Mouse (Mus musculus) heart, adult 2 months (tissue): ENCODE measurements around the gene Ncoa4. TPM values are rescaled to one million over a fixed set of nuclear protein-coding genes. Genes with fewer than 3 reads are reported as not detected.
"Not testable (repeated sequence)": the region's sequence is repeated elsewhere in the genome, so short reads cannot be mapped to it uniquely, and the experiment has no call there.

Source experiments
- DNase-seq, 2 experiments: peaks; one replicate each; pipeline ENCODE4 v3.0.0; 2021
- H3K27ac ChIP-seq: fragments of 200-600 bp; 2 replicates; pipeline ENCODE4 v1.8.1; 2022
- H3K27me3 ChIP-seq: fragments of 200-500 bp; 2 replicates; pipeline ENCODE4 v1.6.1; 2012; ENCODE audit warnings: mild to moderate bottlenecking, low read length, inconsistent platforms, mixed read lengths; ENCODE audit not compliant: control insufficient read depth, insufficient read depth
- H3K36me3 ChIP-seq: fragments of 200-500 bp; 2 replicates; pipeline ENCODE4 v1.6.1; 2012; ENCODE audit warnings: low read length, inconsistent platforms; ENCODE audit not compliant: control insufficient read depth, insufficient read depth
- H3K4me1 ChIP-seq: fragments of 200-500 bp; 2 replicates; pipeline ENCODE4 v1.6.1; 2011; ENCODE audit warnings: low read length; ENCODE audit not compliant: control insufficient read depth, insufficient read depth
- H3K4me3 ChIP-seq: fragments of 200-600 bp; 2 replicates; pipeline ENCODE4 v1.8.1; 2022
- H3K79me2 ChIP-seq: fragments of 200-500 bp; replicated peaks from 2 replicates; pipeline ENCODE4 v1.6.1; 2012; ENCODE audit warnings: mild to moderate bottlenecking, inconsistent platforms, low read length, moderate library complexity, mixed read lengths; ENCODE audit not compliant: control insufficient read depth, insufficient read depth
- H3K9ac ChIP-seq: fragments of 200-500 bp; 2 replicates; pipeline ENCODE4 v1.6.1; 2012; ENCODE audit warnings: low read depth, mild to moderate bottlenecking, control low read depth, inconsistent platforms, low read length, mixed read lengths
- CTCF ChIP-seq: fragments of 200-600 bp; IDR thresholded peaks from 2 replicates; pipeline ENCODE4 v1.8.1; 2022; ENCODE audit warnings: antibody characterized with exemption, mild to moderate bottlenecking, moderate library complexity
- EP300 ChIP-seq: fragments of 200-500 bp; IDR thresholded peaks from 2 replicates; pipeline ENCODE4 v1.6.1; 2011; ENCODE audit warnings: low read depth, low read length, control low read depth; ENCODE audit not compliant: insufficient read depth
- POLR2A ChIP-seq: fragments of 200-500 bp; IDR thresholded peaks from 2 replicates; pipeline ENCODE4 v1.6.1; 2011; ENCODE audit warnings: mild to moderate bottlenecking, low read depth, low read length, control low read depth; ENCODE audit not compliant: insufficient read depth
- WGBS: fragments of 180-500 bp; shearing (Covaris S2); methylation state at CpG from one replicate; pipeline ENCODE4 v1.1.7; 2018; 5-methylcytosine and 5-hydroxymethylcytosine counted together
- intact Hi-C: fragments of 180-260 bp; cut with DNase I; formaldehyde crosslinking; loops from one replicate; pipeline ENCODE4 v1.15.1; 2025
- polyA plus RNA-seq: library from polyadenylated mRNA; depleted of rRNA; stranded (reverse); fragments of >200 nt; gene quantifications from 2 replicates; pipeline ENCODE4 v1.2.3, GENCODE M21; 2012
- total RNA-seq, 2 experiments: library from RNA; stranded (reverse); gene quantifications; 2 replicates each; pipeline ENCODE4 v1.2.3; 2021

The Ncoa4 gene
- total and polyA plus RNA-seq, 3 experiments = 36.7 to 196 (median 135) TPM

GRCm38 (mm10) chr14:32167326-32167725, 7.7 kb downstream of the Ncoa4 start:
- H3K9ac ChIP-seq = no peak overlapping the region
- H3K79me2 ChIP-seq = peaks cover 3% of the 10 kb centered on the region
- H3K4me3 ChIP-seq = no peak overlapping the region

GRCm38 (mm10) chr14:32168653-32169231, 9.1 kb downstream of the Ncoa4 start:
- H3K4me1 ChIP-seq = peaks cover 2% of the 10 kb centered on the region; the same call in 1 of the 2 replicates
- no peak for DNase-seq
- WGBS = 32% methylated on average over 3 of the region's 3 CpGs
- no peak overlapping the region for H3K9ac ChIP-seq
- no peak overlapping the region for H3K4me3 ChIP-seq
- TF ChIP-seq CTCF = no peak
- no peak for TF ChIP-seq EP300
- TF ChIP-seq POLR2A = no peak
- peaks cover 12% of the 10 kb centered on the region for H3K36me3 ChIP-seq
- no peaks in the 10 kb centered on the region for H3K27me3 ChIP-seq
- intact Hi-C loops = no loop called here
- H3K27ac ChIP-seq = no peak overlapping the region
- H3K79me2 ChIP-seq = peaks cover 2% of the 10 kb centered on the region

More at GRCm38 (mm10) chr14:32167326-32167725, 7.7 kb downstream of the Ncoa4 start:
- no peaks in the 10 kb centered on the region for H3K27me3 ChIP-seq
- no peak overlapping the region for H3K27ac ChIP-seq
- peaks cover 10% of the 10 kb centered on the region for H3K36me3 ChIP-seq
- intact Hi-C loops = no loop called here
- peaks cover 2% of the 10 kb centered on the region; the same call in 1 of the 2 replicates for H3K4me1 ChIP-seq
- no peak for DNase-seq
- 89% methylated on average over 5 of the region's 5 CpGs for WGBS
- TF ChIP-seq POLR2A (no peak), CTCF (no peak), EP300 (no peak)

GRCm38 (mm10) chr14:32170137-32170536, 10.5 kb downstream of the Ncoa4 start:
- Histone ChIP-seq H3K4me1 (peaks cover 2% of the 10 kb centered on the region; the same call in 1 of the 2 replicates), H3K27ac (no peak overlapping the region), H3K27me3 (no peaks in the 10 kb centered on the region), H3K79me2 (peaks cover 2% of the 10 kb centered on the region), H3K36me3 (peaks cover 12% of the 10 kb centered on the region), H3K9ac (no peak overlapping the region), H3K4me3 (no peak overlapping the region)
- WGBS = 84% methylated on average over 4 of the region's 4 CpGs
- no peak for DNase-seq
- intact Hi-C loops = no loop called here
- TF ChIP-seq POLR2A (no peak), CTCF (no peak)

GRCm38 (mm10) chr14:32175310-32175709, 15.6 kb downstream of the Ncoa4 start:
- 85% methylated on average over 2 of the region's 2 CpGs for WGBS
- Histone ChIP-seq H3K79me2 (no peaks in the 10 kb centered on the region), H3K9ac (no peak overlapping the region), H3K36me3 (peaks cover 9% of the 10 kb centered on the region), H3K27ac (no peak overlapping the region), H3K4me1 (no peaks in the 10 kb centered on the region), H3K4me3 (no peak overlapping the region), H3K27me3 (no peaks in the 10 kb centered on the region)
- DNase-seq = no peak
- intact Hi-C loops = no loop called here
- TF ChIP-seq POLR2A = no peak
- TF ChIP-seq EP300 = no peak
- TF ChIP-seq CTCF = no peak

- intact Hi-C loops, H3K79me2 ChIP-seq, H3K27ac ChIP-seq, H3K36me3 ChIP-seq, H3K4me1 ChIP-seq, DNase-seq, H3K4me3 ChIP-seq, H3K9ac ChIP-seq, H3K27me3 ChIP-seq: not testable (repeated sequence)
- 74% methylated on average over 5 of the region's 5 CpGs for WGBS
Measured at GRCm38 (mm10) chr14:32176590-32176989, 16.9 kb downstream of the Ncoa4 start.

- 75% methylated on average over 10 of the region's 10 CpGs for WGBS
- intact Hi-C loops = no loop called here
- Histone ChIP-seq H3K27me3 (no peaks in the 10 kb centered on the region), H3K79me2 (no peaks in the 10 kb centered on the region), H3K4me1 (no peaks in the 10 kb centered on the region), H3K4me3 (no peak overlapping the region), H3K27ac (no peak overlapping the region), H3K36me3 (peaks cover 7% of the 10 kb centered on the region), H3K9ac (no peak overlapping the region)
- TF ChIP-seq EP300 (no peak), CTCF (no peak), POLR2A (no peak)
- DNase-seq = no peak
Measured at GRCm38 (mm10) chr14:32179393-32180195, 19.9 kb downstream of the Ncoa4 start.
